Mouse (Mus musculus) olfactory bulb, adult 2 months (tissue): Measurements from ENCODE around the gene Phactr2.

Experiments
- CTCF ChIP-seq: fragments of 200-500 bp; IDR thresholded peaks from 2 replicates; pipeline ENCODE4 v1.5.1; 2012; ENCODE audit warnings: low read depth, mild to moderate bottlenecking, low read length, moderate library complexity; ENCODE audit not compliant: insufficient read depth
- POLR2A ChIP-seq: fragments of 200-500 bp; IDR thresholded peaks from 2 replicates; pipeline ENCODE4 v1.6.1; 2012; ENCODE audit warnings: mild to moderate bottlenecking, low read depth, low read length, moderate library complexity; ENCODE audit not compliant: insufficient read depth

- TF ChIP-seq CTCF: no peak
- TF ChIP-seq POLR2A: no peak
Measured at GRCm38 (mm10) chr10:13428536-13428935, 45.7 kb downstream of the Phactr2 start.
